Mouse (Mus musculus) mouse embryonic stem cell (cell line): ENCODE measurements around the gene Nr5a1.

ENCODE experiments used
- in situ Hi-C, 2 experiments: fragments of 300-500 bp; cut with MboI; formaldehyde crosslinking; loops; 1 replicate in 1 of 2; 3 replicates in 1 of 2; pipeline ENCODE4 v1.14.3; 2019 to 2020; ENCODE audit warnings: low sequenced_read_pairs in 2 of 2, low pct_unique_long_range_greater_than_20kb in 1 of 2, mixed read lengths in 1 of 2; ENCODE audit not compliant: unreplicated experiment in 1 of 2

The Nr5a1 gene

DNA sequence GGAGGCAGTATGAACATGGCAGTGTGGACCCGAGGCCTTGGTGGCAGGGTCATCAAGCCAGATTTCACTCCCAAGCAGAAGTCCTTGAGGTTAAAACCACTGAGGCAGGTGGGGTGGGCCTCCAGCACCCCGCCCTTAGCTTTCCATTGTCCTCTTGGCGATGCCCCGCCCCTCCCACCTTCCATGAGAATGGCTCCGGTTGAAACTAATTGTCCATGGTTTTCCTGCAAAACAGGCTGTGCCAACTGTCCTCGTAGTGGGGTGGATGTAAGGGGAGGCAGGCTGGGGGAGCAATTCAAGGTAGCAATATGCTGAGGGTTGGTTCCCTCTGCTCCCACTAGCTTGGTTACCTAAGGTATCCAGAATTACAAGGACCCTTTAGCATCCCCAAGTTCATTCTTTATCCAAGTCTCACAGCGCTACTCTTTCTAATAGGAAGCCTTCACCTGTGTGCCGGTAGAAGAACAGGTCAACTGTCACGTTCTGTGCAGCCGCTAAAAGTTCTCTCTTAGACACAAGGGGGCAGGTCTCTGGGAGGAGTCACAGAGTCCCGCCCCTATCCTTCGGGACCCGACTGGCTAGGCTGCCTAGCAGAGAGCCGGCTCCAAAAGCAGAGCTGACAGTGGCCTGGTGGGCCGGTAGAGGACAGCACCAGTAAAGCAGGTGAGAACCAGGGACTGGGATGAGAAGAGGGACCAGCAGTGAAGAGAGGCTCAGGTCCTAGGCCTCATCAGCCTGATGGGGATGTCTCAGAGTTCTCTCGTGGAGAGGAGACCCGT lies 45.4 kb downstream of the Nr5a1 start:
- in situ Hi-C loops = no loop called here

DNA sequence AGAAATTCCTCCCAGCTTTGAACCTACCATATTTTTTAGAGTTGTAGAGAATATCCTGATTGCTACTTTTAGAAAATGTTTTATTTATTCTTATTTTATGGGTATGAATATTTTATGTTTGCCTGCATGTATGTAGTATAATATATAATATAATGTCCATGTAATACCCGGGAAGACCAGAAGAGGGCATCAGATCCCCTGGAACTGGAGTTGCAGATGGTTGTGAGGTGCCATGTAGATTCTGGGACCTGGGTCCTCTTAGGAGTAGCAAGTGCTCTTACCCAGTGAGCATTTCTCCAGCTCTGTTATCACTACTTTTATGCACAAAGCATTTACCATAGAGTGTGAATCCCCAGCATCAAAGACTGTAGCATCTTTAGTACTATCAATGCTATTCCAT lies 52.9 kb downstream of the Nr5a1 start:
- in situ Hi-C loops = no loop called here

DNA sequence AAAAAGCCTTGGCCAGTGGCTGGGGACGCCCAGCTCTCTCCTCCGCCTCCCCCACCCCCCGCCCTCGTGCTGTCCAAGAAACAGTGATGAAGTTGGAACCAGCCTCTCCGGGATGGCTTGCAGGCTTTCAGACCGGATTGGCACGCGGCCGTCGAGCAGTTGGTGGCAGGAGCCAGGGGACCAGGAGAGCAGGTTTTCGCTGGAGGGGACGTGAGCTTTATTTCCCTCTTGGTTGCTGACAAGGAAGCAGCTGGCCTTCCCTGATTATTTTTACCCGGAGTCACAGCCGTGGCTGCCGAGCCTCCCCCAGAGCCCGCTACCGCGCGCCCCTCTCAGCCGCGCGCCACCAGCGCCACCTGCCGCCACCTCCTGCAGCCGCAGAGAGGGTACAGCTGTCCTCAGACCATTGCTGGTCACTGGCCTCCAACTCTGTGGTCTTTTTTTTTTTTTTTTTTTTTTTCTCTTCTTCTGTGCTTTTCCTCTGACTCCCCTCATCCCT lies 56.0 kb downstream of the Nr5a1 start:
- in situ Hi-C loops = no loop called here

DNA sequence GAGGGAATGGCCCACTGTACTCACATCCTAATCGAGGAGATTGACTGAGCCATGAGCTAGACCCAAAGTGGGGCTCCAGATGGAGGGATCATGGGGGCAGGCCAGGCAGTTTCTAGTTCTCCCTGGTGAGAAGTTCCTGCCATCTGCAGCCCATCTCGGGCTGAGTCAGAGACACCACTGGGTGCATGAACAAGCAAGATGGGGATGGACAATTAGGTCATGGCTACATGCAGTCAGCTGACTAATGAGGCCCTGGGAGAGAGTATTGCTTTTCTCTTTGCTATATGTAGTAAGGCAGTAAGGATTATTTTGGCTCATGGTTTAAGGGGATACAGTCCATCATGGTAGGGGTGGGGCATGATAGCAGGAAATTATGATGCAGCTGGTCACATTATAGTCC lies 60.6 kb downstream of the Nr5a1 start:
- in situ Hi-C loops = no loop called here

DNA sequence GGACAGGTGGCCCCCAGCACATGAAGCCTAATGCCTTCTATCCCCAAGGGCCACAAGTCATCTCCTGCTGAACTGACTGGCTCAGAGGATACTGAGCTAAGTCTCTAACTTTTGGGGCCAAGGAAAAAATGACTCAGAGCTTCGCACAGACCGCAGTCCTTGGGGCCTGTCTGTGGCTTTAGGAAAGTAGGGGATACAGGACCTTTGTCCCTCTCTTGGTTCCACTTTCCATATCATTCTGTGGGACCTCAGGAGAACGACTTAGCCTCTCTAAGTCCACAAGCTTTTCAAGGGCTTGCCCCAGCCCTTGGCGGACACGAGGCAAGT lies 61.1 kb downstream of the Nr5a1 start:
- in situ Hi-C loops = no loop called here

DNA sequence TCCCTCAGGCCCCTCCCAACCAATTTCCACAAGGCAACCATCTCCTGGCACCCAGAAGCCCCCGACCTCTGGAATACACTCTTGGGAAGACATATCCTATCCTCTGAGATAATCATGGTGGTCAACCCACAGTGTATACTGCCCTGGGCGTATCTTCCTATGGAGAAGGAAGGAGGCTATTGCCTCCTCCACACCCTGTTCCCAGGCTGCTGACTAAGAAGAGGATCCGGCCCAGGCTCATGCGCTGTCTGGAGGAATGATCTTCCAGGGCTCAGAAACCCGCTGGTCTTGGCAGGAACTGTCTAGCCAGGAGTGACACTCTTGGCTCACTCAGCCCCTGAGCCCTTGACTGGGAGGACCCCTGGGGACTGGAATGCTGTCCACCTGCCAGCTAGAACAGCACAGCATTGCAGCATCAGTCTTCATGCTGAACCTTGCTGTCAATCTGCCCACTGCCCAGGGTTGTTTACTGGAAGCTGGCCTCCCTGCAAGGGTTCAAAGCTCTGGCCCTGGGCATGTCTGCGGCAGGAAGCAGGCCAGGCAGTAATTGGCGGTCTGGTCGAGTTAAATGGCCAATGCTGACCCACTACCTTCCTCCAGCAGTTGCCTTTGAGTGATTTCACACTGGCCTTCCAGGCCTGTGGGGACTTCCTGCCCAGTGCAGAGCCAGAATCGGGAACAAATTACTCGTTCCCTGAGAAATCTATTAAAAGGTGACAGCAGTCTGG lies 61.6 kb downstream of the Nr5a1 start:
- in situ Hi-C loops = no loop called here

DNA sequence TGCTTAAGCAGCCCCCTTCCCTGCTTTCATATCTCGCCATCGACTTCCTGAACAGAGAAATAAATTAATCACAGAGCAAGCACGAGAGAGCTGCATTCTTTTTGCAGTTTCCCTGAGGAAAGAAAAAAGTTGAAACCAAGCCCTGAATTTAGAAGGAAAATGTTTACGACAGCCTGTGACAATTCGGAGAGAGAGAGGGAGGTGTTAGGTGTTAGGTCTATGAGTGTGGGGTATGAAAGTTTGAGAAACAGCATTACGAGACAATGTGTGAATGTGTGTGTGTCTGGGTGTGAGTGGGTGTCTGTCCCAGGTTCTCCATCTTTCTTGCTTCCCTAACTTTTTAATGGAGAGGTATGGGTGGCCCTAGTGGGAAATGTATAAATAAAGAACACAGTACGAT lies 62.2 kb downstream of the Nr5a1 start:
- in situ Hi-C loops = no loop called here

DNA sequence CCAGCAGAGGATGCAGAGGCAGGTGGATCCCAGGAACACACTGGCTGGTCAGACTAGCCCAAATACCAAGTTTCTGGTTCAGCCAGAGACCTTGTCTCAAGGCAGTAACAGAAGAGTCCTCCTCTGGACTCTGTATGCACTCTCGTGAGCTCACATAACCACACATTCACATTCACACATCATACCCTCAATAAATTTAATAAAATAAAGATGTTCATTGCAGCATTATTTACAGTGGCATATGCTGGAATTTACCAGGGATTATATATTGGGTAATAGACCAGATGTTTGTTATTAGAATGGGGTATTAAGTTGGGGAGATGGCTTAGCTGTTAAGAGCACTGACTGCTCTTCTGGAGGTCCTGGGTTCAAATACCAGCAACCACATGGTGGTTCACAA lies 64.0 kb downstream of the Nr5a1 start:
- in situ Hi-C loops = no loop called here

DNA sequence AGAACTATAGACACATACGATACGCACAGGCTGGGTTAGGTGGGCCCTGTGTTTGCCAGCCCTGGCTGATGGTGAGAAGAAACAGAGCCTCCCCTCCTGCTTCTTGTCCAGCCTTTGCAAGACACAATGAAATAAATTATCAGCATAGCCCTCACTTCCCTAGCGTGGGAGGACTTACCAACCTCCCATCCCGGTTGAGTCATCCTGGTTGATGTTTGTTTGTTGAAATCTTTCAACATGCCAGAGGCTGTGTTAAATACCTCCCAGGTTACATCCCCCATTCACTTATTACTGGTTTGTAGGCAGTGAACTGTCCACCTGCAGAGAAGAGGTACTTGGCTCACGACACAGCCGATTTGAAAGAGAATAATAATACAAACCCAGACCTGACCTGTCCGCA lies 66.7 kb downstream of the Nr5a1 start:
- in situ Hi-C loops = no loop called here

DNA sequence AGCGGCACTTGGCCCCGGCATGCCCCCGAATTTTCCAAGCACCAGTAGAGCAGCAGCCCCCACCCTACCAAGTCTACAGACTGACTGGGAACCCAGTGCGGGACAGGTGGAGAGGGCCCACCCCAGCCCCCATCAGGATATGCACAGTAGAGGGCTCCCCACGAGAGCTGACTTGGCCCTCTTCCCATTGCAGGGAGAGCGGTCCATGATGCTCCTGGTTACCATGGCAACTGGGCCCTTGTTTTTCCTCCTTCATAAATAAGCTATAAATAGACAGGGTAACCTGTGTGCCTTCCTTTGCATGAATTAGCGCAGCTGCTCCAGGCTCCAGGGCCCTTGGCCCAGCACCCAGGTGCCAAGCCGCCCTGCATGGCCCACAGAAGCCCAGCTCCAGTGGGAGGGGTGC lies 67.1 kb downstream of the Nr5a1 start:
- in situ Hi-C loops = no loop called here

DNA sequence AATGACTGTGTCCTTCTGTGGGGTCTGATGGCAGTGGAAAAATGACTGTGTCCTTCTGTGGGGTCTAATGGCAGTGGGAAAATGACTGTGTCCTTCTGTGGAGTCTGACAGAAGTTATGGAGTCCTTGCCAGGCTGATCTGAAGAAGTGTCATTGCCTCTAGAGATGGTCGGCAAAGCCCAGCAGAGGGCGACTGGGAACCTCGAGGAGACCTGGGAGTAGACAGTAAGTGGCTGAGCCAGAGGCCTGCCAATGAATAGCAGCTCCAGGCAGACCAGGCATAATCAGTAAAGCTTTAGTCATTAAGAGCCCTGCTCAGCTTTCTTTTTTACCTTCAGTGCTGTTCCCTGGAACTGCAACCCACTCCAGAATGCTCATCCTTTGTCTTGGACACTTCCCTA lies 68.4 kb downstream of the Nr5a1 start:
- in situ Hi-C loops = no loop called here

DNA sequence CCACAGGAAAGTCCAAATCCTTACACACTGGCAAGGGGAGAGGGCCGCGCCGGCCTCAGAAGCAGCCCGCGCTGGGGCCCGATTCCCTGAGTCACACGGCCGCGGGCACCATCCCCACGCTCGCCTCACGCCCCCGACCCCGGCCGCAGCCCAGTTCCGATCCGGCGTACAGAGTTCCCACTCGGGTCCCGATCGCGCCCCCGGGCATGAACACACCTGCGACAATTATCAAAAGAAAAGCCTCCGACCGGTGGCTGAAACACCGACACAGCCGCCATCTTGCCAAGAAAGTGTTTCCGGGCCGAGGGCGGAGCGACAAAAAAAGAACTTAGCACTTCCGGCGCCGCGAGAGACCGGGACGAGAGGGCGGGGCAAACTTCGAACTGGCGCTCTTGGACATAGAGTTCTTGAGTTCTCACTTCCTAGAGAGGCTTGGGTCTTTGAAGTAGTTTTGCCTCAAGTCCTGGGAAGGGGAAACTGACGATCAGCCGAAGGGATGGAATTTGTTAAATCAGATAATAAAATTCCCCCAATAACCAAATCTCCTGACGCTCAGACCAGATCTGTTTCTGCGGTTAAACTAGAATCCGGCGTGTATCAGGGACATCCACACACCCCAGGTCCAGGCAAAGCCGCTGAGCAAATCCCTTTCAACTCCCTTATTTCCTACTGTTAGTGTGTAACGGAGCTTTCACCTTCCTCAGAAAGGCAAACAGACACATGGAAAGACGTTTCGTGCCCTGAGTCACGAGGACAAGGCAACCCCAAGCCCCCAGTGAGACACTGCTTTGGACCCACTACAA lies 70.5 kb downstream of the Nr5a1 start, which contains the start of gene Psmb7:
Psmb7 (minus strand) TSS at position 463 of the 803 bp plus-strand sequence.
- in situ Hi-C loops = no loop called here
